Mouse (Mus musculus) heart, embryonic 11.5 days (tissue): ENCODE data around the gene Slc4a2. TPM values are rescaled to one million over a fixed set of nuclear protein-coding genes. Genes with fewer than 3 reads are reported as not detected.
A peak's percentile ranks its signal among the peaks of the same experiment; 100 is the strongest.

ENCODE experiments used
- ATAC-seq: fragments of 200-750 bp; cut with Nextera tagmentation; replicated peaks from 2 replicates; pipeline ENCODE4 v1.8.0; 2017; ENCODE audit warnings: moderate library complexity; ENCODE audit not compliant: insufficient number of reproducible peaks, low FRiP score, low TSS enrichment
- H3K27ac ChIP-seq: fragments of 300-500 bp; sonication (generic); 2 replicates; pipeline ENCODE4 v1.5.1; 2014; ENCODE audit warnings: mild to moderate bottlenecking, low read depth, low read length
- H3K27me3 ChIP-seq: fragments of 300-500 bp; sonication (generic); 2 replicates; pipeline ENCODE4 v1.6.1; 2014; ENCODE audit warnings: mild to moderate bottlenecking, low read length, mixed read lengths; ENCODE audit not compliant: control insufficient read depth, insufficient read depth
- H3K36me3 ChIP-seq: fragments of 300-500 bp; sonication (generic); 2 replicates; pipeline ENCODE4 v1.6.1; 2014; ENCODE audit warnings: mild to moderate bottlenecking, low read length, moderate library complexity, mixed read lengths; ENCODE audit not compliant: control insufficient read depth, insufficient read depth
- H3K4me1 ChIP-seq: fragments of 300-500 bp; sonication (generic); 2 replicates; pipeline ENCODE4 v1.6.1; 2014; ENCODE audit warnings: low read length; ENCODE audit not compliant: control insufficient read depth, insufficient read depth
- H3K4me2 ChIP-seq: fragments of 300-500 bp; sonication (generic); 2 replicates; pipeline ENCODE4 v1.6.1; 2014; ENCODE audit warnings: mild to moderate bottlenecking, moderate library complexity
- H3K4me3 ChIP-seq: fragments of 300-500 bp; sonication (generic); 2 replicates; pipeline ENCODE4 v1.5.1; 2014; ENCODE audit warnings: low read depth, low read length
- H3K9ac ChIP-seq: fragments of 300-500 bp; sonication (generic); 2 replicates; pipeline ENCODE4 v1.6.1; 2014; ENCODE audit warnings: mild to moderate bottlenecking, low read depth, low read length, moderate library complexity
- H3K9me3 ChIP-seq: fragments of 300-500 bp; sonication (generic); replicated peaks from 2 replicates; pipeline ENCODE4 v1.6.1; 2016; ENCODE audit warnings: low read length; ENCODE audit not compliant: control insufficient read depth
- WGBS: fragments of 180-500 bp; shearing (Covaris S2); extraction: QIAGEN DNeasy Blood & Tissue Kit; methylation state at CpG from one replicate; pipeline ENCODE4 v1.1.7; 2014; ENCODE audit not compliant: insufficient replicate concordance; 5-methylcytosine and 5-hydroxymethylcytosine counted together
- polyA plus RNA-seq: library from polyadenylated mRNA; unstranded; fragments of >200 nt; fragmentation: Nextera tagmentation; extraction: Ambion mirVana; gene quantifications from 2 replicates; pipeline ENCODE4 v1.2.1, GENCODE M21; 2014

The Slc4a2 gene
- polyA plus RNA-seq, 1 experiment from 2014 or later, result 17.9 TPM

GRCm38 (mm10) chr5:24474723-24475261, 51.2 kb downstream of the Slc4a2 start:
- Histone ChIP-seq H3K9ac (peak overlapping the region; percentile 69), H3K27ac (no peak overlapping the region), H3K36me3 (peaks cover 13% of the 10 kb centered on the region), H3K27me3 (peaks cover 9% of the 10 kb centered on the region), H3K9me3 (no peaks in the 10 kb centered on the region), H3K4me2 (peak overlapping the region; percentile 96), H3K4me1 (peaks cover 38% of the 10 kb centered on the region), H3K4me3 (peak overlapping the region; percentile 56)
- ATAC-seq, result 0 out of 2 replicates have a peak, but pooled peaks have one; percentile 19
- WGBS, result 1% methylated on average over 62 of the region's 67 CpGs

DNA sequence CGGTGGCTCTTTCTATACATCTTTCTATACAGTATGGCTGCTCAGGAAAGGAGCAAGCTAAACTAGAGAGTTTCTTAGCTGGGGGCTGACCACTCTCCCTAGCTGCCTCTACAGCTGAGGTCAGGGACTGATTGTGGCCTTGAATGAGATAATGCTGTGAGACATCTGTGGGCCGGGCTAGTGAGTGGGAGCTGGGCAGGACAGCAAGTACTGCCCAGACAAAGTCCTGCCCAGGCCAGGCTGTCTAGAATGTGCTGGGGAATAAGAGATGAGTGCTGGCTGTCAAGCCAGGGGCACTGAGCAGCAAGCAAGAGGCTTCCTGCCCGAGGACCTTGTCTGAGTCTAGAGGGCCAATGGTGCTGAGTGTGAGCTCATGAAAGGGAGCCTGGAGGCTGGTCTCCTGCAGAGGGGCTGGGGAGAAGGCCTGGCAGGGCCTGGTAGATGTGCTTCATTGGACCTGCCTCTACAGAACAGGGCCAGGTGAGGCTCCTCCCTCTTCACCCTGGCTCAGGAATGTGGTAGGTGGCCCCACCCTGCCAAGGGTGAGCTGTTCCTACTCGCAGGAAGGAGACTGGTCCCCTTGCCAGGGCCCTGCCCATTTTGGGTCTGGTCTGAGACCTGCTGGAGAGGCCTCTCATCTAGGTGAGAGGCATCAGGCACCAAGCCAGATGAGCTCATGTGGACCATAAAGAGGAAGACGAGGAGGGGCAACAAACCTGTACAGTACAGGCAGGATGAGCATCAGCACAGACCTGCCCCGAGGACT, 52.0 kb downstream of the Slc4a2 start:
- Histone ChIP-seq H3K36me3 (peaks cover 19% of the 10 kb centered on the region), H3K4me1 (peaks cover 38% of the 10 kb centered on the region), H3K9ac (peak overlapping the region; percentile 22; the same call in 1 of the 2 replicates), H3K27ac (no peak overlapping the region), H3K4me2 (peak overlapping the region; percentile 96), H3K4me3 (no peak overlapping the region; the same call in 1 of the 2 replicates), H3K27me3 (peaks cover 9% of the 10 kb centered on the region), H3K9me3 (no peaks in the 10 kb centered on the region)
- WGBS, result 56% methylated on average over 6 of the region's 6 CpGs
- ATAC-seq, result no peak; the same call in 1 of the 2 replicates

DNA sequence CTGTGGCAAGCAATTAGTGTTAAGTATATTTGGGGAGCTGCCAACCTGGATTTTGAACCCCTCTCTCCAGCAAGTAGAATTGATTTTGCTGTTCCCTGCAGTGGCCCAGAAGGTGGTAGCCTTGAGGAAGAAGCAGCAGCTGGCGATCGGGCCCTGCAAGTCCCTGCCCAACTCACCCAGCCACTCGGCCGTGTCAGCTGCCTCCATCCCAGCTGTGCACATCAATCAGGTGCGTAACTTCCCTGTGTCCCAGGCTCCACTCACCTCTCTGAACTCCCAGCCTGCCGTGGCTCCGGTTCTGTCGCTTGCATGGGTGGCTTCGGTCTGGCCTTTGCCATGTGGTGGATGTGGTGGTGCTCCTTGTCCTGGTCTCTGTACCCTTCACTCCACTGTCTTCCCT, 54.3 kb downstream of the Slc4a2 start:
- H3K4me1 ChIP-seq, result peaks cover 39% of the 10 kb centered on the region
- no peak overlapping the region for H3K9ac ChIP-seq
- H3K4me2 ChIP-seq, result no peak overlapping the region
- no peak for ATAC-seq
- H3K9me3 ChIP-seq, result no peaks in the 10 kb centered on the region
- H3K27ac ChIP-seq, result no peak overlapping the region
- H3K27me3 ChIP-seq, result peaks cover 9% of the 10 kb centered on the region
- H3K4me3 ChIP-seq, result no peak overlapping the region
- peaks cover 23% of the 10 kb centered on the region for H3K36me3 ChIP-seq
- 91% methylated on average over 9 of the region's 9 CpGs for WGBS

DNA sequence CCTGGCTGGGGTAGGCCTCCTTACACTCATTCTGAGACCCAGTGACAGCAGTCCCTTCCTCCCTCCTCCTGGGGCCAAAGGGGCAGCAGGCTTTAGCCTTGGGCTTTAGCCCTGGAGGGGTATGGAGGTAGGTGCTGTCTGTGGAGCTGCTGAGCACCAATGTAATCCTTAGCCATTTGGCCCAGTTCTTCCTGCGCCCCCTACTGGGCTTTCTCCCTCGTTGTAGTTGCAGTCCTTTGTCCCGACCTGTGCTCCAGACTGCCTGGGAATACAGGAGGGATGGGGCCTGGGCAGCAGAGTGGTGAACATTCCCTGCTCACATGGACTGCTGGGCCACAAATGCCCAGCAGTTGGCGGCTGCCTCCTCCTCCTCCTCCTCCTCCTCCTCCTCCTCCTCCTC, 58.0 kb downstream of the Slc4a2 start:
- Histone ChIP-seq H3K4me3 (no peak overlapping the region), H3K4me1 (peaks cover 15% of the 10 kb centered on the region), H3K27ac (no peak overlapping the region), H3K36me3 (peaks cover 25% of the 10 kb centered on the region), H3K4me2 (no peak overlapping the region), H3K9me3 (no peaks in the 10 kb centered on the region), H3K9ac (no peak overlapping the region), H3K27me3 (peaks cover 5% of the 10 kb centered on the region; the same call in 1 of the 2 replicates)
- WGBS, result 13% methylated on average over 4 of the region's 4 CpGs
- ATAC-seq, result peak; percentile 32; the same call in 1 of the 2 replicates

DNA sequence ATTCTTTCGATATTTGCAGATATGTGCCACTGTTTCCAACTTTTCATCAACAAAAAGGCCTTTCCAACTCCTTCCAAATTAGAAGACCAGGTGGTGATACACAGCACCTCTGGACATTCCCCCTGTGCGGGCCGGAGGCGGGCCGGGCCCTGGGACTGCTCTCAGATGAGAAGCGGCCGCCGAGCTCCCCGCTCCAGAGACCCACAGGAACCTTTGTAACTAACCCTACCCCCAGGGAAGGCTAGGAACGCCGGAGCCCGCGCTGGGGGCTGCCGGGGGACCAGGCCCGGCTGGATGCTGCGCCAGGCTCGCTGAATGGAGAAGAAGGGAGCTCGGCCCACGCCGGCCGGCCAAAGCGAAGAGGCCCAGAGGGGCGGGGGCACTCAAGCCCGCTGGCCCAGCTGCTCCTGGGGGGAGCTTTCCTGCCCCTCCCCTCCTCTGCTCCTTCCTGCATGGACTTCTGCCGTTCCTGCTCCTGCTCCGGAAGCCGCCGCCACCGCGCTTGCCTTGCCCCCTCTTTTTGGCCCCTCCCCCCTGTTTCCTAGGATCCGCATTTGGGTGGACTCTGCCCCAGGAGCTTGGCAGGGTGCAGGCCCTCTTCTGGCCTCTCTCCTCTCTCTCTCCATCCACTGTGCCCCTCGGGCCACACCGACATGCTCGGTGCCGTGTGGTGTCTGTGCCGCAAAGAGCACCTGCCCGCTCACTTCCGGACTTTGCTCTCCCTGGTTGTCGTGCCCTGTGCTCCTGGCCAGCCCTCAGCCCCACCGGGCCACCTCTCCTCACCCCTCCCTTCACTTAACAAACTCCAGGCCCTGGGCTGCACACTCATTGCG, 58.8 kb downstream of the Slc4a2 start:
- 51% methylated on average over 41 of the region's 41 CpGs for WGBS
- Histone ChIP-seq H3K4me3 (no peak overlapping the region), H3K9ac (no peak overlapping the region), H3K9me3 (no peaks in the 10 kb centered on the region), H3K4me1 (peaks cover 15% of the 10 kb centered on the region), H3K27me3 (peaks cover 5% of the 10 kb centered on the region; the same call in 1 of the 2 replicates), H3K4me2 (no peak overlapping the region; the same call in 1 of the 2 replicates), H3K27ac (no peak overlapping the region), H3K36me3 (peaks cover 26% of the 10 kb centered on the region)
- no peak for ATAC-seq

- no peak overlapping the region for H3K4me3 ChIP-seq
- H3K9ac ChIP-seq, result no peak overlapping the region
- 0 out of 2 replicates have a peak overlapping the region, but pooled peaks have one; percentile 10 for H3K27ac ChIP-seq
- no peak overlapping the region for H3K4me2 ChIP-seq
- WGBS, result 29% methylated on average over 11 of the region's 11 CpGs
- no peaks in the 10 kb centered on the region for H3K9me3 ChIP-seq
- H3K4me1 ChIP-seq, result peaks cover 15% of the 10 kb centered on the region
- ATAC-seq, result no peak
- H3K36me3 ChIP-seq, result peaks cover 25% of the 10 kb centered on the region
- peaks cover 5% of the 10 kb centered on the region; the same call in 1 of the 2 replicates for H3K27me3 ChIP-seq
Observed at GRCm38 (mm10) chr5:24483326-24483725, 59.7 kb downstream of the Slc4a2 start.

- peaks cover 15% of the 10 kb centered on the region for H3K4me1 ChIP-seq
- peak overlapping the region; percentile 58 for H3K4me2 ChIP-seq
- H3K9me3 ChIP-seq, result no peaks in the 10 kb centered on the region
- peak overlapping the region; percentile 49 for H3K9ac ChIP-seq
- H3K27ac ChIP-seq, result no peak overlapping the region
- 0 out of 2 replicates have a peak, but pooled peaks cover 5% of the 10 kb centered on the region for H3K27me3 ChIP-seq
- peak overlapping the region; percentile 25 for H3K4me3 ChIP-seq
- 23% methylated on average over 22 of the region's 22 CpGs for WGBS
- peaks cover 31% of the 10 kb centered on the region for H3K36me3 ChIP-seq
- no peak for ATAC-seq
Observed at GRCm38 (mm10) chr5:24484963-24485362, 61.3 kb downstream of the Slc4a2 start.

- H3K36me3 ChIP-seq, result peaks cover 28% of the 10 kb centered on the region
- H3K9ac ChIP-seq, result no peak overlapping the region
- ATAC-seq, result no peak
- no peak overlapping the region for H3K4me2 ChIP-seq
- no peaks in the 10 kb centered on the region for H3K9me3 ChIP-seq
- H3K27ac ChIP-seq, result no peak overlapping the region
- WGBS, result 6% methylated on average over 8 of the region's 8 CpGs
- peaks cover 15% of the 10 kb centered on the region for H3K4me1 ChIP-seq
- 0 out of 2 replicates have a peak, but pooled peaks cover 5% of the 10 kb centered on the region for H3K27me3 ChIP-seq
- no peak overlapping the region for H3K4me3 ChIP-seq
Observed at GRCm38 (mm10) chr5:24486097-24486496, 62.5 kb downstream of the Slc4a2 start.
